Mouse (Mus musculus): Measurements from ENCODE around the gene Gm2075. TPM values are rescaled to one million over a fixed set of nuclear protein-coding genes. Genes with fewer than 3 reads are reported as not detected.
"Not testable (repeated sequence)": the region's sequence is repeated elsewhere in the genome, so short reads cannot be mapped to it uniquely, and the experiment has no call there.

Gene Gm2075
- polyA plus RNA-seq (2015; fragmentation: Nextera tagmentation; extraction: Ambion mirVana) = not detected in 2 replicates

DNA sequence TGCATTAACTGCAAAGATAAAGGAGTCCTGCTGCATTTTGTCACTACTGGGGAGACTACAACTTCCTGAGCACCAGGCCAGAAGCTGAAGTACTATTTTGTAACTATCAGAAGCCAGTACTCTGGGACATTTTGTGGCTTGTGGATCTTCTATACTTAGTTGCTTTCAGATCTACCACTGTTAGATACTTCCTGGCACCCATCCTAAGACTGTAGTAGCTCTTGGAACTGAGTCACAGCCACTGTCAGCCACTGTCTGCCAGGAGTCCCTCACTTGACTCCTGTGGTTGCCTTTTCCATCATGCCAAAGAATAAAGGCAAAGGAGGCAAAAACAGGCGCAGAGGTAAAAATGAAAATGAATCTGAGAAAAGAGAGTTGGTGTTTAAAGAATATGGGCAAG lies at the start of gene Gm2075:
Gm2075 (plus strand) TSS at position 301 of the 400 bp plus-strand sequence.
- no CpG with 5 or more reads among the region's 1 CpGs for WGBS
- H3K4me3 ChIP-seq (replicated peaks); H3K9ac ChIP-seq; ATAC-seq; H3K36me3 ChIP-seq; H3K4me1 ChIP-seq (replicated peaks); H3K9me3 ChIP-seq; H3K27ac ChIP-seq; H3K4me2 ChIP-seq (replicated peaks); H3K27me3 ChIP-seq (replicated peaks): not testable (repeated sequence)

DNA sequence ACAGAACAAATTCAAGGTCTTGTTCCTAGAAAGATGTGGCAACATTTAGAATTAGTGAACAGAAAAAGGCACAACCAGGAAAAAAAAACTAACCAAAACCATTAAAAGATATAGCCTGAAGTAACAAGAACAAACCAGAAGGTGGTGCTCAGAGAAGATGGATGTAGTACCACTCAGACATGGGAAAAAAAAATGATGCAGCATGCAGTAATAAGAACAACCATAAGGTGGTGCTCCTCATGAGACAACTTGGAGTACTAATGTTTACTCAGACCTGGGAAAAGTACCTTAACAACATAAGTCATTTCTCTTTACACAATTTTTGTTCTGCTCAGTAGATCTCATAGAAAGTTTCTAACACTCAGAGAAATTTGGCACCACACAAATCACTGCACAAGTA lies 27.6 kb upstream of the Gm2075 start:
- not testable (repeated sequence) for ATAC-seq

GRCm38 (mm10) chr12:88004118-88004517 lies 7.5 kb upstream of the Gm2075 start:
- H3K4me2 ChIP-seq (replicated peaks); H3K27me3 ChIP-seq (replicated peaks); ATAC-seq; H3K27ac ChIP-seq; H3K9me3 ChIP-seq; H3K4me1 ChIP-seq (replicated peaks); H3K9ac ChIP-seq; H3K36me3 ChIP-seq; H3K4me3 ChIP-seq (replicated peaks): not testable (repeated sequence)
- WGBS = 67% methylated on average over 3 of the region's 3 CpGs

More for the DNA sequence above, 27.6 kb upstream of the Gm2075 start:
- H3K27me3 ChIP-seq (replicated peaks); H3K9ac ChIP-seq; H3K4me1 ChIP-seq (replicated peaks); H3K9me3 ChIP-seq; H3K4me3 ChIP-seq (replicated peaks); H3K27ac ChIP-seq; H3K4me2 ChIP-seq (replicated peaks); H3K36me3 ChIP-seq: not testable (repeated sequence)

DNA sequence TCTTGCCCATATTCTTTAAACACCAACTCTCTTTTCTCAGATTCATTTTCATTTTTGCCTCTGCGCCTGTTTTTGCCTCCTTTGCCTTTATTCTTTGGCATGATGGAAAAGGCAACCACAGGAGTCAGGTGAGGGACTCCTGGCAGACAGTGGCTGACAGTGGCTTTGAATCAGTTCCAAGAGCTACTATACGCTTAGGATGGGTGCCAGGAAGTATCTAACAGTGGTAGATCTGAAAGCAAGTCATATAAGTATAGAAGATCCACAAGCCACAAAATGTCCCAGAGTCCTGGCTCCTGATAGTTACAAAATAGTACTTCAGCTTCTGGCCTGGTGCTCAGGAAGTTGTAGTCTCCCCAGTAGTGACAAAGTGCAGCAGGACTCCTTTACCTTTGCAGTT lies 7.0 kb downstream of the Gm2075 start, which contains the start of gene Gm6803:
Gm6803 (minus strand) TSS at position 101 of the 400 bp plus-strand sequence.
- 80% methylated on average over 2 of the region's 2 CpGs for WGBS
- not testable (repeated sequence) for H3K9ac ChIP-seq; H3K4me2 ChIP-seq (replicated peaks); H3K4me1 ChIP-seq (replicated peaks); ATAC-seq; H3K36me3 ChIP-seq; H3K9me3 ChIP-seq; H3K27ac ChIP-seq; H3K4me3 ChIP-seq (replicated peaks); H3K27me3 ChIP-seq (replicated peaks)

DNA sequence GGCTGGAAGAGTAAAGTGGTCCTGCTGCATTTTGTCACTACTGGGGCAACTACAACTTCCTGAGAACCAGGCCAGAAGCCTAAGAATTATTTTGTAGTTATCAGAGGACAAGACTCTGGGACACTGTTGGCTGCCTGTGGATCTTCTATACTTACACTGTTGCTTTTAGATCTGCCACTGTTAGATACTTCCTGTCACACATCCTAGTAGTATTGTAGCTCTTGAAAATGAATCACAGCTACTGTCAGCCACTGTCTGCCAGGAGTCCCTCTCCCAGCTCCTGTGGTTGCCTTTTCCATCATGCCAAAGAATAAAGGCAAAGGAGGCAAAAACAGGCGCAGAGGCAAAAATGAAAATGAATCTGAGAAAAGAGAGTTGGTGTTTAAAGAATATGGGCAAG lies 15.1 kb downstream of the Gm2075 start, which contains the start of gene Gm2056:
Gm2056 (plus strand) TSS at position 301 of the 400 bp plus-strand sequence.
- ATAC-seq; H3K9me3 ChIP-seq; H3K27ac ChIP-seq; H3K27me3 ChIP-seq (replicated peaks); H3K4me3 ChIP-seq (replicated peaks); H3K4me1 ChIP-seq (replicated peaks); H3K9ac ChIP-seq; H3K4me2 ChIP-seq (replicated peaks); H3K36me3 ChIP-seq: not testable (repeated sequence)
- 87% methylated on average over 1 of the region's 1 CpGs for WGBS

GRCm38 (mm10) chr12:88032250-88032649 lies 20.6 kb downstream of the Gm2075 start:
- H3K9me3 ChIP-seq; H3K27me3 ChIP-seq (replicated peaks); H3K4me1 ChIP-seq (replicated peaks); H3K9ac ChIP-seq; H3K4me2 ChIP-seq (replicated peaks); ATAC-seq; H3K27ac ChIP-seq; H3K36me3 ChIP-seq; H3K4me3 ChIP-seq (replicated peaks): not testable (repeated sequence)
- WGBS = 93% methylated on average over 5 of the region's 5 CpGs

- not testable (repeated sequence) for H3K9ac ChIP-seq; H3K9me3 ChIP-seq; H3K4me2 ChIP-seq (replicated peaks); ATAC-seq; H3K36me3 ChIP-seq; H3K4me3 ChIP-seq (replicated peaks); H3K4me1 ChIP-seq (replicated peaks); H3K27me3 ChIP-seq (replicated peaks); H3K27ac ChIP-seq
These were observed 27.4 kb downstream of the Gm2075 start for GRCm38 (mm10) chr12:88039062-88039461.

GRCm38 (mm10) chr12:88039703-88040102 lies 28.1 kb downstream of the Gm2075 start:
- not testable (repeated sequence) for H3K27me3 ChIP-seq (replicated peaks); ATAC-seq; H3K4me1 ChIP-seq (replicated peaks); H3K4me2 ChIP-seq (replicated peaks); H3K4me3 ChIP-seq (replicated peaks); H3K27ac ChIP-seq; H3K9ac ChIP-seq; H3K9me3 ChIP-seq; H3K36me3 ChIP-seq
- 91% methylated on average over 1 of the region's 1 CpGs for WGBS

- H3K4me2 ChIP-seq (replicated peaks); H3K9me3 ChIP-seq; H3K4me3 ChIP-seq (replicated peaks); H3K27ac ChIP-seq; H3K9ac ChIP-seq; H3K36me3 ChIP-seq; H3K4me1 ChIP-seq (replicated peaks); H3K27me3 ChIP-seq (replicated peaks); ATAC-seq: not testable (repeated sequence)
- 63% methylated on average over 1 of the region's 1 CpGs for WGBS
These were observed 33.6 kb downstream of the Gm2075 start for GRCm38 (mm10) chr12:88045226-88045625.

Other genes starting within 250 kb of the Gm2075 start
- gene Gm21319, start 236.1 kb upstream of the Gm2075 start, polyA plus RNA-seq (2015; fragmentation: Nextera tagmentation; extraction: Ambion mirVana) = not detected in 2 replicates
- not detected in 2 replicates for gene Gm21936, start 216.3 kb upstream of the Gm2075 start, polyA plus RNA-seq (2015; fragmentation: Nextera tagmentation; extraction: Ambion mirVana)
- not detected in 2 replicates for gene BB287469, start 195.3 kb upstream of the Gm2075 start, polyA plus RNA-seq (2015; fragmentation: Nextera tagmentation; extraction: Ambion mirVana)
- gene Gm2001, start 169.5 kb upstream of the Gm2075 start, polyA plus RNA-seq (2015; fragmentation: Nextera tagmentation; extraction: Ambion mirVana) = not detected in 2 replicates
- not detected in 2 replicates for gene Gm2016, start 137.8 kb upstream of the Gm2075 start, polyA plus RNA-seq (2015; fragmentation: Nextera tagmentation; extraction: Ambion mirVana)
- gene Gm2022, start 116.5 kb upstream of the Gm2075 start, polyA plus RNA-seq (2015; fragmentation: Nextera tagmentation; extraction: Ambion mirVana) = not detected in 2 replicates
- gene Gm2035, start 92.0 kb upstream of the Gm2075 start, polyA plus RNA-seq (2015; fragmentation: Nextera tagmentation; extraction: Ambion mirVana) = not detected in 2 replicates
- gene Gm2042, start 57.8 kb upstream of the Gm2075 start, polyA plus RNA-seq (2015; fragmentation: Nextera tagmentation; extraction: Ambion mirVana) = not detected in 2 replicates
- not detected in 2 replicates for gene Gm6803, start 6.9 kb downstream of the Gm2075 start, polyA plus RNA-seq (2015; fragmentation: Nextera tagmentation; extraction: Ambion mirVana)
- not detected in 2 replicates for gene Gm2056, start 15.2 kb downstream of the Gm2075 start, polyA plus RNA-seq (2015; fragmentation: Nextera tagmentation; extraction: Ambion mirVana)
- gene Gm16368, start 71.8 kb downstream of the Gm2075 start, polyA plus RNA-seq (2015; fragmentation: Nextera tagmentation; extraction: Ambion mirVana) = not detected in 2 replicates
- gene Gm10436, start 170.3 kb downstream of the Gm2075 start, polyA plus RNA-seq (2015; fragmentation: Nextera tagmentation; extraction: Ambion mirVana) = not detected in 2 replicates
- gene Gm8332, start 238.3 kb downstream of the Gm2075 start, polyA plus RNA-seq (2015; fragmentation: Nextera tagmentation; extraction: Ambion mirVana) = not detected in 2 replicates

Data from intestine, embryonic 15.5 days (tissue).